Mouse (Mus musculus) ES-E14 (cell line): Measurements from ENCODE around the gene Thada.

ENCODE experiments used
- CHD2 ChIP-seq: IDR thresholded peaks from 2 replicates; pipeline ENCODE4 v1.6.1; 2014; ENCODE audit warnings: mild to moderate bottlenecking, low read depth, low read length, inconsistent platforms
- HCFC1 ChIP-seq: IDR thresholded peaks from 2 replicates; pipeline ENCODE4 v1.6.1; 2012; ENCODE audit warnings: low read length, inconsistent platforms, borderline replicate concordance; ENCODE audit not compliant: insufficient read depth
- MAFK ChIP-seq: IDR thresholded peaks from 2 replicates; pipeline ENCODE4 v1.6.1; 2014; ENCODE audit warnings: mild to moderate bottlenecking, low read depth, low read length, inconsistent platforms; ENCODE audit not compliant: insufficient read depth
- ZC3H11A ChIP-seq: IDR thresholded peaks from 2 replicates; pipeline ENCODE4 v1.6.1; 2012; ENCODE audit warnings: low read depth, mild to moderate bottlenecking, inconsistent platforms, low read length, borderline replicate concordance
- ZNF384 ChIP-seq: IDR thresholded peaks from 2 replicates; pipeline ENCODE4 v1.6.1; 2012; ENCODE audit warnings: low read depth, low read length, inconsistent platforms

GRCm38 (mm10) chr17:84260226-84260625, 205.8 kb downstream of the Thada start:
- TF ChIP-seq CHD2 (no peak), ZC3H11A (no peak), ZNF384 (no peak), MAFK (no peak), HCFC1 (no peak)
